Mouse (Mus musculus) C2C12 (cell line): ENCODE data around the gene Atp5s. TPM values are rescaled to one million over a fixed set of nuclear protein-coding genes. Genes with fewer than 3 reads are reported as not detected.

Source experiments
- H3K27me3 ChIP-seq: one replicate; pipeline ENCODE4 v1.6.1; 2011; ENCODE audit not compliant: control insufficient read depth, insufficient read depth, insufficient read length
- H3K36me3 ChIP-seq: one replicate; pipeline ENCODE4 v1.6.1; 2011; ENCODE audit not compliant: control insufficient read depth, insufficient read depth
- H3K4me3 ChIP-seq: one replicate; pipeline ENCODE4 v1.5.1; 2011; ENCODE audit warnings: mild to moderate bottlenecking, control low read depth; ENCODE audit not compliant: poor library complexity, insufficient read depth, severe bottlenecking
- H3K79me2 ChIP-seq: one replicate; pipeline ENCODE4 v1.6.1; 2011; ENCODE audit not compliant: control insufficient read depth, insufficient read depth
- H3K79me3 ChIP-seq: one replicate; pipeline ENCODE4 v1.6.1; 2011; ENCODE audit warnings: low read depth, control low read depth
- H3ac ChIP-seq: one replicate; pipeline ENCODE3; 2011; ENCODE audit warnings: low read depth; ENCODE audit not compliant: control insufficient read depth, insufficient read length
- CEBPB ChIP-seq: IDR thresholded peaks from one replicate; pipeline ENCODE4 v1.6.1; 2011; ENCODE audit warnings: low read depth, mild to moderate bottlenecking, control low read depth, moderate library complexity
- CTCF ChIP-seq: IDR thresholded peaks from one replicate; pipeline ENCODE4 v1.5.1; 2011; ENCODE audit not compliant: control insufficient read depth, insufficient read depth, insufficient read length
- FOSL1 ChIP-seq: IDR thresholded peaks from one replicate; pipeline ENCODE4 v1.8.0; 2011; ENCODE audit warnings: mild to moderate bottlenecking, low read length; ENCODE audit not compliant: poor library complexity, insufficient read depth, severe bottlenecking
- MAX ChIP-seq: IDR thresholded peaks from one replicate; pipeline ENCODE4 v1.6.1; 2011; ENCODE audit warnings: mild to moderate bottlenecking, control low read depth
- MYOD1 ChIP-seq: IDR thresholded peaks from one replicate; pipeline ENCODE4 v1.6.1; 2011; ENCODE audit warnings: low read depth; ENCODE audit not compliant: control insufficient read depth, insufficient read length
- MYOG ChIP-seq: IDR thresholded peaks from one replicate; pipeline ENCODE4 v1.6.1; 2011; ENCODE audit not compliant: control insufficient read depth, insufficient read length; ENCODE audit errors: extremely low read depth
- USF1 ChIP-seq: IDR thresholded peaks from one replicate; pipeline ENCODE4 v1.6.1; 2011; ENCODE audit warnings: low read depth, mild to moderate bottlenecking, control low read depth, moderate library complexity
- polyA plus RNA-seq: library from polyadenylated mRNA; unstranded; fragments of >200 nt; fragmentation: generic; extraction: Trizol; gene quantifications from one replicate; pipeline ENCODE4 v1.2.1, GENCODE M21; 2012; ENCODE audit warnings: missing spikeins

Gene Atp5s
- polyA plus RNA-seq, 1 experiment, result 2.6 TPM

DNA sequence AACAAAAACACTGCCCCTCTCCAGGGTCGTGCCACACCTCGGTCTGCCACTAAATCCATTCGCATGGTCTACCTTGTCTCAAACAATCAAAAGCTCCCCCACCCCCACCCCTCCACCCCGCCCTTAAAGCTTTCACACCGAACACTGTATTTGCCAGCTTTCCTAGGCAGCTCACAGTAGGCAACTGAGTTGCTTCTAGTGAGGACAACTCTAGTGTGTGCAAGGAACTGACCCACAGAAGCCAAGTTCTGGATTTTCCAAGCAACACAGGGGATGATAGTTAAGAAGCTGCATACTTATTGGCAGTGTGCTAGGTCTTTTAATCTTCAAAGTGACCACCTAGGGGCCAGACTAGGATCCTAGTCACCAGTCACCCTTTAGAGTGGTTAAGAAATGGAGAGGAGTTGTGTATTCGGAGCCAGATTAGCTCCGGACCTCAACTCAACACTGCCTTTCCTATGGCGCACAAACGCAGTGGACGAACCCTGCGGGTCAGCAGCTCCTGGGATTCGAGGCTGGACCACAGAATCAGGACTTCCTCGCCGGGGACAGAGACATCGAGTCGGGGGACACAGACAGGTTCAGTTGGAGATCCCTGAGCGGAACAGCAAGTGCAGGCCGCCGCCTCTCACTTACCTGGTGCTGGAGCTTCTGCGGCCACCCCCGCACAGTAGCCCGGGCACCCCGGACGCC is 586 bp upstream of the Atp5s start:
- Histone ChIP-seq H3K27me3 (no peaks in the 10 kb centered on the region), H3ac (peak overlapping the region; percentile 87), H3K79me3 (peaks cover 5% of the 10 kb centered on the region), H3K79me2 (peaks cover 23% of the 10 kb centered on the region), H3K36me3 (peaks cover 23% of the 10 kb centered on the region), H3K4me3 (peak overlapping the region; percentile 61)
- TF ChIP-seq CTCF, result no peak
- no peak for TF ChIP-seq MYOD1

GRCm38 (mm10) chr12:69729246-69729645 is 4.5 kb downstream of the Atp5s start:
- no peak overlapping the region for H3K4me3 ChIP-seq

DNA sequence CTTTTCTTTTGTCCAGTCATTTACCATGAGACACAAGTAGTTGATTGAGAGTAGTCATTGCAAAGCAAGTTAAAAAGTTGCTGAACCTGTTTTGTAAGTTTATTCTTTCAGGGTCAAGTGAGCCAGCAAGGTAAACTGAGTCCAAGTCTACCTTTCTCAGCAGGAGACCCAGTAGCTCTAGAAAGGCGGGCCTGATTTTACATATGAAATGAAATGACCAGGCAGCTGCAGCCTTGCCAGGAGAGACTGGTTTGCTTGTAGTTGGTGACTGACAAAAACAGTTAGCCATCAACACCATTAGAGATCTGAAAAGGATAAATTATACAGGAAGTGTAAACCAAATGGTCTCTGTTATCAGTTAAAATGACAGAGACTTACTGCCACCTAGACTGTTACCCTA is 5.6 kb downstream of the Atp5s start:
- no peak overlapping the region for H3K4me3 ChIP-seq
- no peak overlapping the region for H3ac ChIP-seq
- H3K79me3 ChIP-seq, result no peaks in the 10 kb centered on the region
- H3K79me2 ChIP-seq, result no peaks in the 10 kb centered on the region
- no peak for TF ChIP-seq MAX
- no peak for TF ChIP-seq CEBPB
- no peak for TF ChIP-seq MYOD1
- TF ChIP-seq CTCF, result no peak
- TF ChIP-seq FOSL1, result no peak
- no peak for TF ChIP-seq MYOG
- no peaks in the 10 kb centered on the region for H3K27me3 ChIP-seq
- no peaks in the 10 kb centered on the region for H3K36me3 ChIP-seq

More at GRCm38 (mm10) chr12:69729246-69729645, 4.5 kb downstream of the Atp5s start:
- H3K79me3 ChIP-seq, result no peaks in the 10 kb centered on the region
- no peaks in the 10 kb centered on the region for H3K36me3 ChIP-seq
- TF ChIP-seq MYOG, result no peak
- no peak for TF ChIP-seq CTCF
- no peak for TF ChIP-seq USF1
- no peak for TF ChIP-seq CEBPB
- no peak for TF ChIP-seq MYOD1
- no peak for TF ChIP-seq FOSL1
- TF ChIP-seq MAX, result no peak
- peaks cover 2% of the 10 kb centered on the region for H3K79me2 ChIP-seq
- no peaks in the 10 kb centered on the region for H3K27me3 ChIP-seq
- no peak overlapping the region for H3ac ChIP-seq

- Histone ChIP-seq H3K79me2 (no peaks in the 10 kb centered on the region), H3K4me3 (no peak overlapping the region), H3ac (no peak overlapping the region), H3K27me3 (no peaks in the 10 kb centered on the region), H3K36me3 (no peaks in the 10 kb centered on the region), H3K79me3 (no peaks in the 10 kb centered on the region)
- no peak for TF ChIP-seq CEBPB
Observed at GRCm38 (mm10) chr12:69732221-69732620, 7.5 kb downstream of the Atp5s start.

DNA sequence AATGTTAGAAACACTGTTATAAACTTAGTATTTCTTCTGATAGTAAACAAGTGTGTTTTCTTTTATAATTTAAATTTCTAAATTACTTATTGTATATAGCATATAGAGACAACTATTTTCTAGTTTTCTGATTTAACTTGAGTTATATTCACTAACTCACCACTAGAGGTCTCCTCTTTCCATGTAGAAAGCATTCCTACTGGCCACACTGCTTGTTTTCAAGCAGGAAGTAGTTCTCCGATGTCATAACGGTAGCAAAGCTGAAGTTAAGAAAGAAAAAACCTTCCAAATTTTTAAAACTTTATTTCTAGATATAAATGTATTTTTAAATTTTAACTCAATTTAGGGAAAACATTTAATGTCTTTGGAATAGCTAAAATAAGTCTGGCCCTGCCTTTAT is 8.8 kb downstream of the Atp5s start:
- Histone ChIP-seq H3K79me2 (no peaks in the 10 kb centered on the region), H3K79me3 (no peaks in the 10 kb centered on the region), H3ac (no peak overlapping the region), H3K27me3 (no peaks in the 10 kb centered on the region), H3K4me3 (no peak overlapping the region), H3K36me3 (no peaks in the 10 kb centered on the region)
- no peak for TF ChIP-seq MYOG
- TF ChIP-seq CTCF, result no peak
- no peak for TF ChIP-seq CEBPB
- no peak for TF ChIP-seq MYOD1
- no peak for TF ChIP-seq FOSL1
- TF ChIP-seq MAX, result no peak
- TF ChIP-seq USF1, result no peak

GRCm38 (mm10) chr12:69733923-69734322 is 9.2 kb downstream of the Atp5s start:
- TF ChIP-seq CTCF (no peak), MYOG (no peak), MYOD1 (no peak), CEBPB (no peak), MAX (no peak), USF1 (no peak), FOSL1 (no peak)
- Histone ChIP-seq H3K27me3 (no peaks in the 10 kb centered on the region), H3K79me3 (no peaks in the 10 kb centered on the region), H3K4me3 (no peak overlapping the region), H3K36me3 (no peaks in the 10 kb centered on the region), H3ac (no peak overlapping the region), H3K79me2 (no peaks in the 10 kb centered on the region)

DNA sequence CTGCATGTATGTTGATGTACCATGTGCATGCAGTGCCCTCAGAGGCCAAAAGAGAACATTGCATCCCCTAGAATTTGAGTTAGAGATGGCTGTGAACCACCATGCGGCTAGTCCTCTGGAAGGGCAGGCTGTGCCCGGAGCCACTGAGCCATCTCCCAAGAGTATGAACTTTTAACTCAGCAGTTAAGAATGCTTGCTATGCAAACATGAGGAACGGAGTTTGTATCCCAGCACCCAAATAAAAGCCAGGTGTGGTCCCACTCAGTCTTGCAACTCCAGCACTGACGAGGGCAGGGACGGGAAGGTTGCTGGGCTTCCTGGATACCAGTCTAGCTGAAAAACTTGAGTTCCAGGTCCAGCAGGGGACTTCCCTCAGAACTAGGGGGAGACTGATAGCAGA is 17.2 kb downstream of the Atp5s start:
- Histone ChIP-seq H3K79me2 (no peaks in the 10 kb centered on the region), H3K79me3 (no peaks in the 10 kb centered on the region), H3K4me3 (no peak overlapping the region), H3ac (no peak overlapping the region), H3K36me3 (no peaks in the 10 kb centered on the region), H3K27me3 (no peaks in the 10 kb centered on the region)
- TF ChIP-seq CEBPB (no peak), USF1 (no peak), MYOD1 (no peak), MAX (no peak), MYOG (no peak), FOSL1 (no peak), CTCF (no peak)
